Mouse (Mus musculus): Measurements from ENCODE around the gene Tmem235.

The Tmem235 gene

GRCm38 (mm10) chr11:117860601-117861000 lies at the start of gene Tmem235:
Gene Tmem235 (plus strand): TSS chr11:117860752.
- DNase-seq (ENCODE audit: low read depth, low spot score) = no peak

- no peak for DNase-seq (ENCODE audit: low read depth, low spot score)
These were observed 46.7 kb upstream of the Tmem235 start for GRCm38 (mm10) chr11:117813867-117814266.

- no peak for DNase-seq (ENCODE audit: low read depth, low spot score)
These were observed 45.7 kb upstream of the Tmem235 start for GRCm38 (mm10) chr11:117814704-117815366.

GRCm38 (mm10) chr11:117815850-117816249 lies 44.7 kb upstream of the Tmem235 start:
- DNase-seq (ENCODE audit: low read depth, low spot score) = peak; percentile 51

- DNase-seq (ENCODE audit: low read depth, low spot score) = peak; percentile 48
These were observed 44.1 kb upstream of the Tmem235 start for GRCm38 (mm10) chr11:117816389-117816996.

GRCm38 (mm10) chr11:117819095-117819494 lies 41.5 kb upstream of the Tmem235 start:
- DNase-seq (ENCODE audit: low read depth, low spot score) = peak; percentile 24

- DNase-seq (ENCODE audit: low read depth, low spot score) = no peak
These were observed 40.4 kb upstream of the Tmem235 start for GRCm38 (mm10) chr11:117820173-117820572.

GRCm38 (mm10) chr11:117821868-117822267 lies 38.7 kb upstream of the Tmem235 start:
- DNase-seq (ENCODE audit: low read depth, low spot score) = no peak

- no peak for DNase-seq (ENCODE audit: low read depth, low spot score)
These were observed 37.8 kb upstream of the Tmem235 start for GRCm38 (mm10) chr11:117822728-117823241.

- DNase-seq (ENCODE audit: low read depth, low spot score) = no peak
These were observed 37.1 kb upstream of the Tmem235 start for GRCm38 (mm10) chr11:117823411-117823810.

GRCm38 (mm10) chr11:117824060-117824969 lies 36.2 kb upstream of the Tmem235 start:
- DNase-seq (ENCODE audit: low read depth, low spot score) = peak; percentile 84

- peak; percentile 74 for DNase-seq (ENCODE audit: low read depth, low spot score)
These were observed 35.0 kb upstream of the Tmem235 start, which contains the start of the genes Afmid and Tk1 for GRCm38 (mm10) chr11:117825333-117826101. Gene Afmid (plus strand): TSS chr11:117825924. Gene Tk1 (minus strand): TSS chr11:117826092.

- DNase-seq (ENCODE audit: low read depth, low spot score) = peak; percentile 18
These were observed 34.4 kb upstream of the Tmem235 start for GRCm38 (mm10) chr11:117826164-117826563.

GRCm38 (mm10) chr11:117826916-117827315 lies 33.6 kb upstream of the Tmem235 start:
- DNase-seq (ENCODE audit: low read depth, low spot score) = no peak

- DNase-seq (ENCODE audit: low read depth, low spot score) = no peak
These were observed 33.2 kb upstream of the Tmem235 start for GRCm38 (mm10) chr11:117827386-117827785.

GRCm38 (mm10) chr11:117828149-117828887 lies 32.2 kb upstream of the Tmem235 start:
- no peak for DNase-seq (ENCODE audit: low read depth, low spot score)

- DNase-seq (ENCODE audit: low read depth, low spot score) = peak; percentile 52
These were observed 31.5 kb upstream of the Tmem235 start for GRCm38 (mm10) chr11:117828888-117829604.

- no peak for DNase-seq (ENCODE audit: low read depth, low spot score)
These were observed 30.8 kb upstream of the Tmem235 start for GRCm38 (mm10) chr11:117829671-117830215.

GRCm38 (mm10) chr11:117830401-117830800 lies 30.2 kb upstream of the Tmem235 start:
- DNase-seq (ENCODE audit: low read depth, low spot score) = no peak
